Mouse (Mus musculus) right cerebral cortex, adult 2 months (tissue): ENCODE measurements around the gene Sgta.
"Not testable (repeated sequence)": the region's sequence is repeated elsewhere in the genome, so short reads cannot be mapped to it uniquely, and the experiment has no call there.

Source experiments
- DNase-seq, 2 experiments: peaks; one replicate each; pipeline ENCODE4 v3.0.0; 2021 to 2022; ENCODE audit warnings: low spot score in 2 of 2

The Sgta gene

DNA sequence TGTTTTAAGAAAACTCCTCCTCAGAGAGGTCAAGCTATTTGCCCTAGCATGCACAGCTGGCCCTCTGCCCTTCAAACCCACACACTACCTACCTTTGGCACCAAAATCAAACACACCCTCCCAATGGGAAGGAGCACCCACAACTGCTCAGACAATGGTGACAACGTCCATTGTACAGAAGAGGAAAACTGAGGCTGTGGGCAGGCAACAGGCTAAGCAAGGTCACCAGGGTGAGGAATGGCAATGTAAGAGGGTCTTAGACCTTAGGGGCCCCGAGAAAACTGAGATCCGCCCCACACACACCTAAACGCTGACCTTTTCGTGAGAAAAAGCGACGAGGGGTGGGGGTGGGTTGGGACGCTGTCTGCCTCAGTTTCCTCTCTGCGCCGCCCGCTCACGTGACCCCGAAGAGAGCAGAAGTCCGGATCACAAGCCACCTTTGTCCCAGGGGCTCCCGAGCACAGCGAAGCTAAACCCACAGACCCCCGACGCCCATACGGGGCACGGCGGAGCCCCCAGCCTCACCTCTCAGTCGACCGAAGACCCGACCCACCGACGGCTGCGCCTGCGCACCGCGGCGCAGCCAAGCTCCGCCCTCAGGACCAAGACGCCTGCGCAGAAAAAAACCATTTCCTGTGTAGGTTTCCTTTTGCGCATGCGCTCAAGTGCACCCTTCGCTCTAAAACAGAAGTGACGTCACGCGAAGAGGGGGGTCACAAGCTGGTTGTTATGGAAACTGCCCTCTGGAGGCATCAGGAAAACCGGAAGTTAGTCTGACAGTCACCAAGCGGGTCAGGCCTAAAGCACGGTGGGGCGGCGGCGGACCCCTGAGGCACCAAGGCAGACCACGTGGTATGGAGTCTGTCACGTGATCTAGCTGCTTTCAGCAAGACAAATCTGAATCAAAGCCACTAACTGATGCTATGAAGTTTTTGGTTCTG is at the start of gene Sgta:
Gene Sgta (minus strand): TSS at position 579 of the 941 bp plus-strand sequence.
- peak; percentile 100 for DNase-seq

DNA sequence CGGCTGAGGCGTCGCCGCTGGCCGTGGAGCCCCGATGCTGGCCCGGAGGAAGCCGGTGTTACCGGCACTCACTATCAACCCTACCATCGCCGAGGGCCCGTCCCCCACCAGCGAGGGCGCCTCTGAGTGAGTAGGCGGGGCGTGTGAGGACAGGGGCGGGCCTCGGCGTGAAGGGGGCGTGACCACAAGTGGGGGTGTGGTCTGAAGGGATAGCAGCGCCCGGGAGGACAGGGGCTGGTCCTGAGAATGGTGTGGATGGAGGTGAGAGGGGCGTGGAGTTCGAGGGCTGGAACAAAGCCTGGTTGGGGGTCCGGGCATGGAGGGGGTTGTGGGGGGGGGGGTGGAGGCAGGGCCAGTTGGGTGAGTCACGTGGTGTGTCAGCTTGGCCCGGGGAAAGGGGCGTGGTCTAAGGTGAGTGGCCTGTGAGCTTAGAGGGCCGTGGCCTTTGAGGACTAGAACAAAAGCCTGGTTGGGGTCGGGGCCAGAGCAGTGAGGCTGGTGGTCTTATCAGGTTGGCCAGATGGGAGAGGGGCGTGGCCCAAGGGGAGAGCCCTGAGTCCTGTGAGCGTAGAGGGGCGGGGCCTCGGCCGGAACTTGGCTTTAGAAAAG is 46.2 kb upstream of the Sgta start:
- peak; percentile 69 to 76 for DNase-seq

DNA sequence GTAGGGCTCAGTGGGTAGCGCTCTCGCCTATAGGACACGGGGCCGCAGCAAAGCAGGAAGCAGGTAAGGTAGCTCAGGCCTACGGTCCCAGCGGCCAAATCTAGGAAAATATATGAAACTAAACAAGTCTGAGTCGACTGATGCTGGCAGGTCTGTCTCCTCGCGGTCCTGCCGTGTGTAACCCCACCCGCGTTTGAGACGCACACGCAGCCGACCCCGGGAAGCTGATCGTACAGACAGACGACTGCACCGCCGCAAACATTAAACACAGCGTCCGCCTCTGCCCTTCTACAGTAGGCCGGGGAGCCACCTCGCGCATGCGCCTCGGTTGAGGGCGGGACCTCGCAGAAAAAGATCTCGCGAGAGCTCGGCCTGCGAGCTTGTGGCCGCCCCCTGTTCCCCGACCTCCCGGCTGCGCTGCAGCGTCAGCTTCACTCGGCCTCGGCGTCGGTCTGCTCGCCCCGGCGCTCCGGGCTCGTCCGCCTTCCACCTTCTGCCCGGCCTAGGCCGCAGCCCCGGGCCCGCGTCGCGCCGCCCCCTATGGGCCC is 45.7 kb upstream of the Sgta start, which contains the start of gene Map2k2:
Gene Map2k2 (plus strand): TSS at position 351 of the 548 bp plus-strand sequence.
- DNase-seq, result peak; percentile 94 to 95

DNA sequence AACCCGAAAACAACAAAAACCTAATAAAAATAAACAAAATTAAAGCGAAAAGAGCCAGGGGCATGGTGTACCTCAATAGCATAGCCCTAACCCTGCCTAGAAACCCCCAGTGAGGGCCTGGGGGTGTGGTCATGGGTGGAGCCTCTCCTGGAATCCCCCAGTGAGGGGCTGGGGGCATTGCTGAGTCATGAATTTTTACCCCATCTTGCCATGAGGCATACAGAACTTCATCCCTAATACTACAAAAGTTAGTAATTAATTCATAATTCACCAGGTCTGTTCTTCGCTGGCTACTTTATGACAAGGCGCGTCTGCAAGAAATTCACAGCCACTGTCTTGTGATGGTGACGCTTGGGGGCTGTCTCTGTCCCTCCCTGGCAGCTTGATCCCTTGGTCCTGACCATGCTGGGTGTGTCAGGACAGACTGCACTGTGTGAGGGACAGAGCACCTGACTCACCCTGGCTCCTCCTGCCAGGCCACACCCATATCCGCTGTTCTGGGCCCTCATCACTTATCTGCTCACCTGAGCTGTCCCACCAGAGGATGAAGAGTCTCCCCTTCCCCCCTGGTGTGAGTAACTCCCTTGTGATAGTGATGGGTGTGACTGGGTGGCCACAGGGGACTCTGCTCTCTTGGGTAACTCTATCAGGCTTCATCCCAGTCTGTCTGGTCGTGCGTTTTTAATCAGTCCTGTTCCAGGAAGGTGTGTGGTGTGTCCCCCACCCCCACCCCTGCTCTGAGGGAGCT is 35.1 kb upstream of the Sgta start:
- no peak for DNase-seq

DNA sequence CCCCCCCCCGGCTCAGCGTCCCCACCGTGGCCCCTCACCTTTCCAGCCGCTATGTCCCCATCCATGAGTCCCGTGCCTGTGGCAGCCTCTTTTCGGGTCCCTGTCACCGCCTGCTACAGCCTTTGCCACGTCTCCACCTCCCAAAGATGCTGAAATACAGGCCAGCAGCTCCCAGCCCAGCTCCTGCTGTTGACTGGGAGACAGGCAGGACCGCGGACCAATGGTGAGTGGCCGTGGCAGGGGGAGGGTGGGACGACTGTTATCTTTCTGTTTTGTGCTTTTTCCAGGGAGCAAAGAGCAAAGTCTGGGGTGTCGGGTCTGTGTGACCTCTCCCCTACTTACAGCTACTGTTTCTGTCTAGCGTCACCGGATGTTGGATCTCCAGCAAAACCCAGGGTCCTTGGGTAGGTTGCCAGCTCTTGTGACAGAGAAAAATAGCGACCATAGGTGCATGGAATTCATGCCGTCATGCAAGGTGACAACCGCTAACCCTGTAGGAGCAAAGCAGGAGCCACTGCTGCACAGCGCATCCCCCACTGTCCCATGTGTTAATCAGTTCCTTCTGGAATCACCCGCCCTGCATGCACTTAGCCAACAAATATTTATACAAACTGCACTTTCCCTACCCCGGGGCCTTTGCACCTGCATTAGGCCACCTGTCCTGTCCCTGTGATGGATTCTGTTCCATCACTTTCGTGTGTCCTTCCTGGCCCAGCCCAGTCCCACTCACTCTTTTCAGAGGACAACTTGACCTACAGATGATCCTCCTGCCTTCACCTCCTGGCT is 32.7 kb upstream of the Sgta start:
- DNase-seq, result no peak

DNA sequence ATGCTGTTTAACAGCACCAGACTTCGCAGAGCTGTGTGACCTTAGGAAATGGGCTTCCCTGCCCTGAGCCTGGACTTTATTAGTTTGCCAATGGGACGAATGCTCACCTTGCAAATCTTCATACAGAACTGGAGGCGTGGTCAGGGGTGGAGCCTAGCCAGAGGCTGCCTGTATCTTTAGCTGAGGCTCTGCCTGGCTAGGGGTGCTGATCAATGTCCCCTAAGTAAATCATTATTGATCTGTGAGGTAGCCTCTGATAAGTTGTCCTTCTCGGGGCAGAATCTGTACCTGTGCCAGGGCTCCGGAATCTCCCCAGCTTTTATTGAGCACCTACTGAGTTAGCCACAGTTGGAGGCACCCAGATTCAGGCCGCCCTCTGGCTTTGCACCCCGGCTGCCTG is 30.6 kb upstream of the Sgta start:
- DNase-seq, result no peak

DNA sequence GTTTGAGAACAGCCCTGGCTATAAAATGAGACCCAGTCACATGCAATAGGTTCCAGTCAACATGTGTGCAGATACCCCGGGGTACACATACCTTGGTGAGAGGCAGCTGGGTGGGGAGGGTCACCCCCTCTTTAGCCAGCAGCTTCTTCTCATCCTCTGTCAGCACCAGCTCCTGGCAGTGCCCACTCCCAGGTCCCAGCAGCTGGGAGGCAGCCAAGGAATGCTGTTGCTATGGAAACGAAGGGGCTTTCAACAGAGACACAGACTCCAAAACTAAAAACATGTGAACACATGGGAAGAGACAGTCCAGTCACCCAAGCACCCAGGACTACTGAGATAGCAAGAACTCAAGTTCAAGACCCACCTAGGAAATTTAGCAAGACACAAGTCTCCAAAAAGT is 29.2 kb upstream of the Sgta start:
- no peak for DNase-seq

DNA sequence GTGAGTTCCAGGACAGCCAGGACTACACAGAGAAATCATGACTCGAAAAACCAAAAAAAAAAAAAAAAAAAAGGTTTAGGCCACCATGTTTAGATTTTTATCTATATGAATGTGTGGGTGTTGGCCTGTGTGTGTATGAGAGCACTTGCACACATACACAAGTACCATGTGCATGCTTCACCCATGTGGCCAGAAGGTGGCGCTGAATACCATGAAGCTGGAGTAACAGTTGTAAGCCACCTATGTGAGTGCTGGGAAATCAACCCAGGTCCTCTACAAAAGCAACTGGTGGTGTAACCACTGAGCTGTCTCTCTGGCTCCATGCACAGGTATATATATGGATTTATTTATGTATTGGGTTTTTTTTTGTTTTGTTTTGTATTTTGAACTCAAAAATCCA is 27.0 kb upstream of the Sgta start:
- DNase-seq, result no peak

DNA sequence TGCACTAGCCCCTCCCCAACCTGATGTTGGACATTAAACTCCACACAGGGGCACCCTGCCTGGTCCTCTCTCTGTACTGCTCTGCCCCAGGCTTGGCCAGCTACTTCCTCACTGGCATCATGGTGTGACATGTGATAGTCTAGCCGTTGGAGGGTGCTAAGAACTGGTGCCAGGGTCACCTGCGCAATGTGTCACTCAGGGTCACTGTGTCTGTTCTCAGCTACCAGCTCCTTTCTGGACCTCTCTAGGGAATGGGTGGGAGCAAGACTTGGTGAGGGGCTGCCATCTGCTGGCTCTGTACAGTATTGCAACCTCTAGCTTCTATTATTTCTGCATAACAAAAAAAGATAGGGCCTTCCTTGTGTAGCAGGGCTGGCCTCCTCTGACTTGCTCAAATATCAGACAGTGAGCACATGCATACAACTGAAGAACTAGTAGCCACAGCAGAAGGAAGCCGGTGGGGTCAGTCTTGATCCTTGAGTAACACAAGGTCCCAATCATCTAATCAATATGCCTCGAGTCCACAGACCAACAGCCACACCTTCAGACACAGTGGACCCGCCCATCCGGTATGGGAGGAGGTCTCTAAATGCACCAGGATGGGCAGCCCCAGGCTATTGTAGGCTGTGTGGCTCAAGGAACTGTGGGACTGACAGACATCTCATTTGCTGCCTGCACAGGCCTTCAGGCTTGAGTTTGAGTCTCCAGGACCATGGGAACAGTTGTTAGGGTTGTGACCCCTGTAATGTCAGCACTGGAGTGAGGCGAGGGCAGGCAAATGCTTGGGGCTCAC is 22.4 kb upstream of the Sgta start:
- DNase-seq, result peak; percentile 79 to 86

DNA sequence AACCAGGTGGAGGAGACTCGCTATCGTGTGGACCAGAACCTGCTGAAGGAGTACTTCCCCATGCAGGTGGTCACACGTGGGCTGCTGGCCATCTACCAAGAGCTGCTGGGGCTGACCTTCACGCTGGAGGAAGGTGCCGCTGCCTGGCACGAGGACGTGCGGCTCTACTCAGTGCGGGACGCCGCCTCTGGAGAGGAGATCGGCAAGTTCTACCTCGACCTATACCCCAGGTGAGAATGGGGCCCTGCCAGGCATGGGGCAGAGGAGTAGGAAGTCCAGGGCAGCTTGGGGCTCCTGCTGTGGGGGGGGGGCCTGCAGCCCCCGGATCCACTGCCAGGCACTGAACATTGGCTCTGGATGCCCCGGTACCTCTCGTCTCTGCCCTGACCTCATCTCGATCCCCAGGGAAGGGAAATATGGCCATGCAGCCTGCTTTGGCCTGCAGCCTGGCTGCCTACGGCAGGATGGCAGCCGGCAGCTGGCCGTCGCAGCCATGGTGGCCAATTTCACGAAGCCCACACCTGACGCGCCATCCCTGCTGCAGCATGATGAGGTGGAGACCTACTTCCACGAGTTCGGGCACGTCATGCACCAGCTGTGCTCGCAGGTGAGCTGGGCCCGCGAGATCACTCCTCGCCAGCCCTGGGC is 20.2 kb upstream of the Sgta start:
- DNase-seq, result no peak

DNA sequence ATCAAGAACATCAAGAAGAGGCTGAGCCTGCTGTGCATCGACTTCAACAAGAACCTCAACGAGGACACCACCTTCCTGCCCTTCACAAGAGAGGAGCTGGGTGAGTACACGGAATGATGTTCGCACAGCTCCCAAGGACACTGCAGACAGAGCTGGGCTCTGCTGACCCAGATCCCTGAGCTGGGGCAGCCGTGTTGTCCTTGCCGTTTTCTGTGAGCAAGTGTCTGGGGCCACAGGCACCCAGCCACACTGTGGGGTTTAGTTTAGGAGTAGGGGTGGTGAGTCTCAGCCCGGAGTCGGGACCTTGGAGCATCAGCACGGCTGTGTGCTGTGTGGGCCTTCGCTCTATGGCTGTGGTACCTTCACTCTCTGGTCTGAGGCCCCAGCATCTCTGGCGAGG is 17.9 kb upstream of the Sgta start:
- DNase-seq, result no peak

DNA sequence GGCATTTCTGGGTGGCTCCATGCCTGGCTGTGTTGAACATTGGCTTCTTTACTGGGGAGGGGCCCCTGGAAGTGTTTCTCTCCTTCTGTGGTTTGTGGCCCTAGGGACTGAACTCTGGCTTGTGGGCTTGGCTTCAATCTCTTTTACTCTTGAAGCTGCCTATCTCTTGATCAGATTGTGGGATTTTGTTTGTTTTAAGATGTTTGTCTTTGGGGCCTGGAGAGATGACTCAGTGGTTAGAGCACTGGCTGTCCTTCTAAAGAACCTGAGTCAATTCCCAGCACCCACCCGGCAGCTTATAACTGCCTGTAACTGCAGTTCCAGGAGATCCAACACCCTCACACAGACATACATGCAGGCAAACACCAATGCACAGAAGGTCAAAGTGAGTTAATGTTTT is 16.4 kb upstream of the Sgta start:
- no peak for DNase-seq

DNA sequence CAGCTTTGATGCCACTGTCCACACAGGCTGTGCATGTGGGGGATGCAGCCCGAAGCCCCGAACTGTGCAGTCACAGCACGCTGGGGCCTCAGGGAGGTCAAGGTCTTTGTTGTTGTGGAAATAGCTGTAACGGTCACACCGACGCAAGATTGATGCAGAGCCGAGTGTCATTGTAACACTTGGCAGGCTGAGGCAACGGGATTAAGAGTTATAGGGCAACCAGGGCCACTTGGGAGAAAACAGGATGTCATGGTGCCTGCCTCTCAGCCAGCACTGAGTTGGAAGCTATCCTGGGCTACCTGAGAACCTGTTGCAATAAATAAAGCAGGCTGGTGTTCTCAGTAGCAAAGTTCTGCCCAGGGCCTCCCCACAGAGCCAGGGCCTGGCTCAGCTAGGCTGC is 15.8 kb upstream of the Sgta start:
- no peak for DNase-seq

DNA sequence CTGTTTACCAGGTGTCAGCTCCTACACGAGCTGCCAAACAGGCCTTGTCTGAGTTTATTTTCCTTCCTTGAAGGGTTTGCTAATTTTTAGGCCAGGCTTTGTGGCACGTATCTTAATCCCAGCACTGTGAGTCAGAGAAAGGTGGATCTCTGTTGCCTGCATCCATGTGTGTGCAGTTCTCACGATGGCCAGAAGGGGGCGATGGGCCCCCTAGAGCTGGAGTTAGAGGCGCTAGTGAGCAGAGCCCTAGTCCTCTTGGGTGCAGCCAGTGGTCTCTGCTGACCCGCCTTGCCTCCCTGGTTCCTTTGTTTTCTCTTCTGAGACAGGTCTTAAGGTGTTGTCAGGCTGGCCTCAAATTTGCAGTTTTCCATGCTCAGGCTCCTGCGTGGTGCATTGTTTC is 13.5 kb upstream of the Sgta start:
- DNase-seq, result no peak

DNA sequence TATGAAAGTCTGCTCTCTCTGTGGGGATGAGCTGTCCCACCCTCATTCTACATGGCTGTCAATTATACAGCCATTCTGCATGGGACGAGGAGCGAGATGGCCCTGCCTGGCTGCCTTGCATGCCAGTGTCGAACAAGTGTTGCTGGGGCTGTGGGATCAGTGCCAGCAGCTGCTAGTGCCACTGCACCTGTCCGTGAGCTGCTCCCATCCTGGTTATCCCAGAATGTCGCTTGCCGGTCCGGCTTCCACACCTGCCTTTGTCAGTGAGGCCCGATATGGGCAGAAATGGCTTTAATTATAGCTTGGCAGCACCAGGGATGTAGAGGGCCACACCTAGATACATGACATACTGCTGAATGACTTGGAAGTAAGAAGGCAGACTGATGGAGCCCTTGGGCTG is 12.3 kb upstream of the Sgta start:
- no peak for DNase-seq

DNA sequence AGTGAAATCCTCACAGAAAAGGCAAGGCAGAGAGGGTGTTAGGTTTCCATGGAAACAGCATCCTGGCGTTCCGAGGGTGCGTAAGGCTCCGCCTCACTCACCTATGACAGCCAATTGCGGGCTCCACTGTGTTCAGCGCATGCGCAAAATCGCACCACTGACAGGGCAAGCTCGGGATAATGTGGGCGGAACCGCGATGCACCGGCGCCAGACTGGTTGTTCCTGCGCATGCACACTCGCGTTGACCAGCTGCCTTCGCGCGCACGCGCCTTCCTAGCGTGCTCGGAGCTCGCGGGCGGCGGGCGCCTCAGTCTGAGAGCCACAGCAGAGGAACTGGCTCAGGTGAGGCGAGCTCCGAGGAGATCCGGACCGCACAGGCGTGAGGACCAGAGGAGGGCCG is 9.9 kb upstream of the Sgta start, which contains the start of gene Thop1:
Gene Thop1 (plus strand): TSS at position 200 of the 400 bp plus-strand sequence.
- DNase-seq, result peak; percentile 98

DNA sequence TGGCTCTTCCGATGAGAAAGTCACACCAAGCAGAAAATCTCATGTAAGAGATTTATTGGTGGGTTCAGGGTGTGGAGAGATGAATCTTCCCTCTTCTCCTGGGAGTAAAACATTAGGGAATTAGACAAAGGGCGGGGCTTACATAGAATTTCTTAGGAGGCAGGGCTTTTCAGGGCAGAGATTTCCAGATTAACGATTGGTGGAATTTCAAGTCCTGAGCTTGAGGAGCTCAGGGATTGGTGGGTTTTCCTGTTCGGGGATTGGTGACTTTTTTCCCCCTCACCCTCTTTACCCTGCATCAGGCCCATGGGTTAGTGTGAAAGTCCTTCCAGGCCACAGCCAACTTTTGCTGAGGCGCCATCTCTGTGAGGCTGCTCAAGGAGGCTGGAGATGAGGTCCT is 8.7 kb upstream of the Sgta start:
- DNase-seq, result no peak

DNA sequence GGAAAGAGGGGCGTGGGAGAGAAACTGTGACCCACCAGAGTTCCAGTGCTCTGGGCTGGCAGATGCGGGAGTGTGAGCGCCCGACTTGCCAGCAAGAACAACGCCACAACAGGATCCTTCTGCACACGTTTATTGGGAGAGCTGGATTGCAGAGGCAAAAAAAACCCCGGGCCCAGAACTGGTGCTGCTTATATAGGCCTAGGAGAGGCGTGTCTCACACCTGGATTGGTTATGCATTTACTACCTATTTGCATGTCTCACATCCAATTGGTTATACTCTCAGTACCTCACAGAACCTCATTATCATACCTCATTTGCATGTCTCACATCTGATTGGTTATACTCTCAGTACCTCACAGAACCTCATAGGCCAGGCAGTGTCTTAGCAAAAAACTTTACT is 4.5 kb upstream of the Sgta start:
- DNase-seq, result not testable (repeated sequence)

DNA sequence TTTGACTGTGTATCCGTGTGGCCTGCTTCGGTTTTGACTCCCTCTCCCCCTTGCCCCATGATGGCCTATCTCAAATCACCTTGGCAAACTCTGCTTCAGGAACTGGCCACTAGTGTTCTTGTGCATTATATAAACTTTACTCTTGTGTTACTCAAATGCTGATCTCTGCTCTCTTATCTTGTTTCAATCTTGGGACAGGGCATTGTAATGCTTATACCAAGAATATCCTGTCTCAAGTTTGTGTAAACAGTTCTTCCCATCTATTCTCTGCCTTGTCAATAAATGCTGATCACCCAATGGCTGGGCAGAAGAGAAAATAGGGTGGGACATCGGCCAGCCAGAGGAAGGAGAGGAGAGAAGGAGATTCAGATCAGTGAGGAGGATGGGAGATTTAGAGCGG is 2.7 kb upstream of the Sgta start:
- no peak for DNase-seq

DNA sequence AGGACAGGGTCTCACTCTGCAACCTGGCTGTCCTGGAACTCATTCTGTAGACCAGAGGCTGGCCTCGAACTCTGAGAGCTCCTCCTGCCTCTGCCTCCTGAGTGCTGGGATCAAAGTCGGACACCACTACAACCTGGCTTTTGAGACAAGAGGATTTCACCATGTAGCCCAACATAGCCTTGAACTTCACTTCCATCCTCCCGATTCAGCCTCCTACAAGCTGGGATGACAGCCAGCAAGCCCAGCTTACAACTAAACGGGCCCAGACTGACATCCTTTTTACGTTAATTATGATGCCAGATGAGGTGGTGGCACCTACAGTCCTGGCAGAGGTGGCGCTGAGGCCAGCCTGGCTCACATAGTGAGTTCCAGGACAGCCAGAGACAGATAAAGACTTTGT is 1.1 kb downstream of the Sgta start:
- DNase-seq, result no peak
